18 mouse cellular contexts compared by ENCODE assay signal in genomic region chr1:156471071-156471470, GRCm38 (mm10). TPM values are rescaled to one million over a fixed set of nuclear protein-coding genes. Genes with fewer than 3 reads are reported as not detected.
DNase-seq lines count a peak whose midpoint lies in the region; ATAC-seq lines count a peak whose summit lies in the region.
"Had no signal": no experiment of that assay in that cellular context is flagged by ENCODE, and none has a peak within 500 bp of the region (broad histone marks: within the 10 kb centered on the region; RNA-seq: fewer than 3 reads in every experiment).

No protein-coding gene starts in this region.

- WGBS in lung, embryonic 15.5 days: 52% methylated on average over 3 of the region's 3 CpGs
- 59% methylated on average over 3 of the region's 3 CpGs for WGBS in liver, embryonic 13.5 days (ENCODE audit: insufficient replicate concordance)

- no peak overlapping the region for H3K27ac ChIP-seq in lung, embryonic 15.5 days
- H3K27ac ChIP-seq in liver, embryonic 13.5 days: peak overlapping the region; percentile 58; the same call in 1 of the 2 replicates
- H3K27ac ChIP-seq: embryonic facial prominence, embryonic 15.5 days; left cerebral cortex, adult 2 months; limb, embryonic 15.5 days; midbrain, embryonic 15.5 days; neural tube, embryonic 15.5 days had no signal

- H3K36me3 ChIP-seq in lung, embryonic 15.5 days: peaks cover 8% of the 10 kb centered on the region
- H3K36me3 ChIP-seq in liver, embryonic 13.5 days: peaks cover 10% of the 10 kb centered on the region
- H3K36me3 ChIP-seq in splenic B cell, adult 2 months (ENCODE audit: control insufficient read depth, insufficient read depth, low read length, poor library complexity, severe bottlenecking): peaks cover 7% of the 10 kb centered on the region; the same call in 1 of the 2 replicates
- H3K36me3 ChIP-seq: midbrain, embryonic 15.5 days had no signal

- no peak for DNase-seq in lung, postnatal 10 days
- DNase-seq in liver, embryonic 13.5 days: no peak
- DNase-seq in splenic B cell, adult 2 months (ENCODE audit: low read depth, low spot score): peak; percentile 11
- DNase-seq in yolk sac, embryonic 10.5 days (ENCODE audit: low spot score): no peak
- no peak for DNase-seq in cerebellum, adult 11-12 months
- DNase-seq: gastrocnemius, postnatal 14 days; kidney, adult 18-20 months; thymus, postnatal 4 days had no signal

- H3K4me2 ChIP-seq in lung, embryonic 15.5 days: 0 out of 2 replicates have a peak overlapping the region, but pooled peaks have one; percentile 0
- peak overlapping the region; percentile 81; the same call in 1 of the 2 replicates for H3K4me2 ChIP-seq in liver, embryonic 13.5 days
- H3K4me2 ChIP-seq: embryonic facial prominence, embryonic 15.5 days; limb, embryonic 15.5 days; midbrain, embryonic 15.5 days; neural tube, embryonic 15.5 days had no signal

- no peak overlapping the region for H3K4me3 ChIP-seq in lung, embryonic 15.5 days
- H3K4me3 ChIP-seq in liver, embryonic 13.5 days (replicated peaks): no peak overlapping the region
- H3K4me3 ChIP-seq: embryonic facial prominence, embryonic 15.5 days; left cerebral cortex, adult 2 months; limb, embryonic 15.5 days; midbrain, embryonic 15.5 days; neural tube, embryonic 15.5 days had no signal

- no peaks in the 10 kb centered on the region for H3K9me3 ChIP-seq in lung, embryonic 15.5 days
- H3K9me3 ChIP-seq in liver, embryonic 13.5 days (replicated peaks): no peaks in the 10 kb centered on the region
- H3K9me3 ChIP-seq: embryonic facial prominence, embryonic 15.5 days; limb, embryonic 15.5 days; midbrain, embryonic 15.5 days; neural tube, embryonic 15.5 days had no signal

- no peak overlapping the region for H3K9ac ChIP-seq in lung, embryonic 15.5 days
- H3K9ac ChIP-seq in liver, embryonic 13.5 days: no peak overlapping the region
- H3K9ac ChIP-seq: embryonic facial prominence, embryonic 15.5 days; limb, embryonic 15.5 days; midbrain, embryonic 15.5 days; neural tube, embryonic 15.5 days had no signal

- H3K4me1 ChIP-seq in lung, embryonic 15.5 days: peaks cover 42% of the 10 kb centered on the region
- H3K4me1 ChIP-seq in liver, embryonic 13.5 days (replicated peaks): peaks cover 36% of the 10 kb centered on the region

- no peak for ATAC-seq in lung, embryonic 15.5 days (ENCODE audit: borderline replicate concordance, extremely low read depth, low FRiP score, low TSS enrichment)
- ATAC-seq in granulocyte monocyte progenitor cell, adult 5-6 weeks (replicated peaks; ENCODE audit: poor library complexity, severe bottlenecking): peak; percentile 45
- no peak for ATAC-seq in liver, embryonic 13.5 days (ENCODE audit: low read depth)
- ATAC-seq: forebrain, embryonic 16.5 days; midbrain, embryonic 15.5 days had no signal

- H3K27me3 ChIP-seq in lung, embryonic 15.5 days: no peaks in the 10 kb centered on the region
- peaks cover 19% of the 10 kb centered on the region for H3K27me3 ChIP-seq in liver, embryonic 13.5 days
- H3K27me3 ChIP-seq in splenic B cell, adult 2 months (ENCODE audit: control insufficient read depth, insufficient read depth, low read length, poor library complexity, severe bottlenecking): no peaks in the 10 kb centered on the region
- H3K27me3 ChIP-seq: CH12.LX; embryonic facial prominence, embryonic 15.5 days; limb, embryonic 15.5 days; midbrain, embryonic 15.5 days; neural tube, embryonic 15.5 days had no signal

RNA-seq across cellular contexts. Expression of gene Soat1, which starts 3.1 kb away (rescaled TPM):
- 35.7 and 37.0 TPM in 2 replicates for polyA plus RNA-seq in lung, embryonic 15.5 days (2015; fragmentation: Nextera tagmentation; extraction: Ambion mirVana)
- total RNA-seq in granulocyte monocyte progenitor cell, adult 5-6 weeks (2014; fragmentation: Nextera tagmentation): 86.0 and 109 TPM in 2 replicates
- 109 and 119 TPM in 2 replicates for total RNA-seq in granulocyte monocyte progenitor cell, adult 5-6 weeks (2017)
- polyA plus RNA-seq in liver, embryonic 13.5 days (2015; fragmentation: Nextera tagmentation; extraction: Ambion mirVana): 16.1 and 18.3 TPM in 2 replicates

RNA-seq across cellular contexts. Expression of gene Axdnd1, which starts 50.1 kb away (rescaled TPM):
- polyA plus RNA-seq in lung, embryonic 15.5 days (2015; fragmentation: Nextera tagmentation; extraction: Ambion mirVana): 0.10 and 0.42 TPM in 2 replicates
- total RNA-seq in granulocyte monocyte progenitor cell, adult 5-6 weeks (2014; fragmentation: Nextera tagmentation): not detected in 2 replicates
- total RNA-seq in granulocyte monocyte progenitor cell, adult 5-6 weeks (2017): 0.26 and 1.5 TPM in 2 replicates
- 0.09 TPM in 1 of 2 replicates, not detected in the other for polyA plus RNA-seq in liver, embryonic 13.5 days (2015; fragmentation: Nextera tagmentation; extraction: Ambion mirVana)
- total RNA-seq: CH12.LX; gastrocnemius, postnatal 14 days; heart, postnatal 25 days had no signal
- polyA plus RNA-seq: embryonic facial prominence, embryonic 15.5 days; forebrain, embryonic 16.5 days; neural tube, embryonic 15.5 days had no signal

RNA-seq across cellular contexts. Expression of gene Gm10031, which starts 52.7 kb away (rescaled TPM):
- 0.25 and 0.27 TPM in 2 replicates for polyA plus RNA-seq in lung, embryonic 15.5 days (2015; fragmentation: Nextera tagmentation; extraction: Ambion mirVana)
- total RNA-seq in granulocyte monocyte progenitor cell, adult 5-6 weeks (2014; fragmentation: Nextera tagmentation): 1.8 and 5.8 TPM in 2 replicates
- 11.7 and 14.4 TPM in 2 replicates for total RNA-seq in granulocyte monocyte progenitor cell, adult 5-6 weeks (2017)
- 0.30 and 0.51 TPM in 2 replicates for polyA plus RNA-seq in liver, embryonic 13.5 days (2015; fragmentation: Nextera tagmentation; extraction: Ambion mirVana)
